Mouse (Mus musculus) lung, postnatal 0 days (tissue): ENCODE results near the gene Arhgef10l.

Experiments used
- CTCF ChIP-seq: IDR thresholded peaks from 2 replicates; pipeline ENCODE4 v1.5.1; 2016; ENCODE audit warnings: antibody characterized with exemption, mild to moderate bottlenecking
- EP300 ChIP-seq: IDR thresholded peaks from 2 replicates; pipeline ENCODE4 v1.6.1; 2016; ENCODE audit warnings: antibody characterized with exemption, mild to moderate bottlenecking, control low read depth

DNA sequence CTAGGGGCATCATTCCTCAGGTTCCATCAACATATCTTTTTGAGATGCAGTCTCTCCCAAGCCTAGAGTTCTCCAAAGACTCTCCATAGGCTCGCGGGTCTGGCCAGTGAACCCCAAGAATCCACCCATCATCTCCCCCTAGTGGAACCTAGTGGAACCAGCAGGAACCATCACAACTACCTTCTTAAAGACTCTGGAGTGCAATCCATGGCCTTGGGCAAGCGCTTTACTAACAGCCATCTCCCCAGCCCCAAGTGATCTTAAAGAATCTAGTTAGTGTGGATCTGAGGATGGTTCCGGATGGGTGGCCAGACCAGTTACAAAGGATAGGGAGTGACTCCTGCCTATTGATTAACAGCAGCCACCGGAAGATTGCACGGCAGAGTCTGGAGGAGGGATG lies 166.2 kb downstream of the Arhgef10l start:
- TF ChIP-seq CTCF (no peak), EP300 (no peak)
